Mouse (Mus musculus): ENCODE results near the gene 1700061G19Rik.
"Not testable (repeated sequence)": the region's sequence is repeated elsewhere in the genome, so short reads cannot be mapped to it uniquely, and the experiment has no call there.

Gene 1700061G19Rik

DNA sequence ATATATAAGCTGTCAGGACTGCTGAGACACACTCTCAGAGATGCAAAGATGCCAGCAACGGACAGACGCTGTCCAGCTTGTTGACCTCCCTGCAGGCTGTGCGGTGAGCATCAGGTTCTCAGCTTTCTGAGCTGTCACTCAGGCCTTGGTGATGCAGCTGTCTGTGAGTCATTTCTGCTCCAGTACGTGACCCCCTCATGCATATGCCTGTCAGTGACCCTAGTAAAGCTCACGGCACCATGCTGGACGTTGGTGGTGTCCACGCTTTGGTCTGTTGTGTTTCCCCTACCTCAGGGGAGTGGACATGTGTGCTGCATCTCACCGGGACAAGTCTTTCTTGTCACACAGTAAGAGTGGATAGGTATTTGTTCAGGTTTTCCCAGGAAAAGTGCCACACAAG, 3.5 kb upstream of the 1700061G19Rik start:
- DNase-seq (ENCODE audit: low spot score in 2 of 2): no peak

DNA sequence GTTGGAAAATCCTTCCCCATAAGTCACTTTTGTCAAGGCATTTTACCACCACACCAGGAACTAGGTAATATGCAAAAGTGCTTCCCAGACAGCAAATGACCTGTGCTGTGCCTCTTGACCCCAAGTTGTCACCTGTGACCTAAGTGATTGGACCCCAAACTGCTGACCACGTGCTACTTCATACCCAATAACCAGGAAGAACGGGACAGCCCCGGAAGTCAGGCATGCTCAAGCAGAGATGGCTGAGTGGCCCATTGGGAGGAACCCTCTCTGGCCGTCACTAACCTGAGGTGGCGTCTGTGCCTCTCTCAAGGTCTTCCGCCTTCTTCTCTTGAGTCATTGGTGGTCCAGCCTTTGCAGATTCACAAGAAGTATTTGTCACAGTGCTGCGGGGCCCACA, 2.8 kb upstream of the 1700061G19Rik start:
- DNase-seq (ENCODE audit: low spot score in 2 of 2): no peak

DNA sequence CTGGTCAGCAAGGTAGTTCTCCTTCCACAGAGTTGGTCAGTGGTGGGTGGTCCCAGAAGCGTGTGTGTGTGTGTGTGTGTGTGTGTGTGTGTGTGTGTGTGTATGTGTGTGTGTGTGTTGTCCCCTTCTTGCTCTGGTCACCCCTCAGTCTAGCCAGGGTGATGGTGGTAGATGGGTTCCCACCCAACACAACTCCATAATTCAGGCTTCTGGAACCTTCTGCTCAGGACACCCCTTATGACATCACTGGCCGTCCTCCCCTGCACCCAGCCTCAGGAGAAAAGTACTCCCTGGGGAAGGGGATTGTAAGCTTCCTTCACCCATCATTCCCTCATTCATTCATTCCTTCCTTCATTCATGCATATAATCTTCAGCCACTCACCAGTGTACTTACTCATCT, 1.0 kb upstream of the 1700061G19Rik start, which contains the start of gene Acsbg2:
Gene Acsbg2 (minus strand): TSS at position 211 of the 400 bp plus-strand sequence.
- no peak for DNase-seq (ENCODE audit: low spot score in 2 of 2)

DNA sequence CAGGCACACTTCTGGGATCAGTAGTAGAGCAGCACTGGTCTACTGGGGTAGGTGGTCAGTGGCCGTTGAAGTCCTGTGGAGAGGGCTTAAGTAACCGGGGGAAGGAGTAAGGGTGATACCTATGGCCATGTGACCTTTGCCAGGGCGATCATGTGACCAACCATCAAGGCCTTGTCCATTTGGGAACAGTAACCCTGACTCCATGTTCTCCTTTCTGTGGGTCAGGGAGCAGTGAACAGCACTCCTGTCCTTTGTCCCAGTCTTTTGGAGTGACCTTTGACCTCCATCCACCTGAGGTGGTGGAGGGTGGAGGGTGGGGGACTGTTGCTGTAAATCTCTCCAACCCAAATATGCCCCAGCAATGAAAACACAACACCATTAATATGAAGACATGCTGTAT, 1.2 kb downstream of the 1700061G19Rik start:
- DNase-seq (ENCODE audit: low spot score in 2 of 2): no peak

DNA sequence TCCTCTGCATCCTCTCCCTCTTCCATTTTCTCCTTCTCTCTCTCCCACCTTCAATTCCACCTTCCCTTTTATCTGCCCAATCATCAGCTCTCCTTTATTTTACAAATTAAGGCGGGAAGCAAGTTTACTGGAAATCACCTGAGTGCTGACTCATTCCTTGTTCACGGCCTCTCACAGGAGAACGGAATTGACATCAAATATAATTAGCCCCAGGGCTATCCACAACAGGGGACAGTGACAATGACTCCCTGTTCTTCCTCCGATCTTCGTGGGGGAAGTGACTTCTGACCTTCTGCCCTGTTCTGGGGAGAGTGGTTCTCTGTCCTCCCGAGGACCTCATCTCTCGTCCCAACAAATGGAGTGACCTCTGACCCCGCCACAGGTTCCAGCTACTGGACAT, 1.7 kb downstream of the 1700061G19Rik start:
- no peak for DNase-seq (ENCODE audit: low spot score in 2 of 2)

DNA sequence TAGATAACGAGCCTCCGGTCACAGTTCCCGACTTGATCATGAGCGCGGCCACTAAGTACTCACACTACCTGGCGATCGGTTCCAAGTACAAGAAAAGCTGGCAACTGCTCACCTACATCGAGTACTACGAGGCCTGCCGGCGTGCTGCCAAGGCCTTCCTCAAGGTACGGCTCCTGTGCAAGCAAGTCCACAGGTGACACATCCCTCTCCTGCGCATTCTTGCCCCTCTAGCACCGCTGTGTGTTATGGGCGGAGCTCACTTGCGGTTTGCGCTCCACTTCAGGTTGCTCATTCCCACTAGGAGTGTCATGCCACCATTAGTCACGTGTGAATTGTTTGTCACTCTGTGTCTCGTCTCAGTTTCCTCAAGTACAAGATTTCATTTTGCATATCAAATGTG, 2.1 kb downstream of the 1700061G19Rik start:
- DNase-seq (ENCODE audit: low spot score in 2 of 2): no peak

DNA sequence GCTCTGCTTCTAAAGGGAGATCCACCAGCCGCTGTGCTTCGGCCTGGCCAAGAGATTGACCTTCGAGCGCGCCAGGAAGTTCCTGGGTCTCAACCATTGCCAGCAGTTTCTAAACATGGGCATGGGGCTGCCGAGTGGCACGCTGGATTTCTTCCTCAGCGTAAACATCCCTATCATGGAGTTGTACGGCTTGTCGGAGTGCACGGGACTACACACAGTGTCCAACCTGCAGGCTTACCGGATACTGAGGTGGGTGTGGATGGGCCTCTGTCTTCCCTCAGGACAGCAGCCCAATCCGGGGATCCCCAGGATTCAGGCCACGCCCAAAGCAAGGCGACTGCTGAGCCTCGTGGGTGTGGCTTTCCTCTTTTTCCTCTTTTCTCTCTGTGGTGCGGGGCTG, 8.3 kb downstream of the 1700061G19Rik start:
- DNase-seq (ENCODE audit: low spot score in 2 of 2): peak in 1 of 2 experiments; percentile 22

DNA sequence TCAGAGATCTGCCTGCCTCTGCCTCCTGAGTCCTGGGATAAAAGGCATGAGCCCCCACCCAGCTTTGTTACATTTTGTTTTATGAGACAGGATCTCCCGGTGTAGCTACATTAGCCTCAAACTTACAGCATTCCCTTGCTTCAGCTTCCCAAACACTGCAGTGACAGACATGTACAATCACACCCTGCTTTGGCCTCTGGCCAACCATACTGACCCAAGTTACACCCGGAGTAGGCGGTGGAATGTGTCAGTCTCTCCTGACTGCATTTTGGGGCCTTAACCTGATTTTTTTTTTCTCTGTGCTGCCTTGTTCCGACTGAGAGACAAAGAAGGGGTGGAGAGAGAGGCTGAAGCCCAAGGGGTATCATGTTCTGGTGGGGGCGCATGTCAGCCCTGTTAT, 9.1 kb downstream of the 1700061G19Rik start:
- no peak for DNase-seq (ENCODE audit: low spot score in 2 of 2)

DNA sequence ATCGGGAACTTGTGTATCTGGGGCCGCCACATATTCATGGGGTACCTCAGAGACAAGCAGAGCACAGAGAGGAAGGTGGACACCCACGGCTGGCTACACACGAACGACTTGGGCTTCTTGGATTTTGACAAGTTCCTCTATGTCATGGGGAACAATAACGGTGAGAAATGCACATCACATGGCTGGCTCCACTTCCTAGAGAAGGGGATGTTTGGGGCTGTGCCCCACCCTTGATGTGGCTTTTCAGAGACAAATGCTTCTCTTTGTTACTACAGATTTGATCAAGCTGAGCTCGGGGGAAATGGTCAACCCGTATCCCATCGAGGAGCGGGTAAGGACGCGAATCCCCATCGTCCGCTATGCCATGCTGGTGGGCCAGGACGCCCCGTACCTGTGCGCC, 9.5 kb downstream of the 1700061G19Rik start:
- no peak for DNase-seq (ENCODE audit: low spot score in 2 of 2)

DNA sequence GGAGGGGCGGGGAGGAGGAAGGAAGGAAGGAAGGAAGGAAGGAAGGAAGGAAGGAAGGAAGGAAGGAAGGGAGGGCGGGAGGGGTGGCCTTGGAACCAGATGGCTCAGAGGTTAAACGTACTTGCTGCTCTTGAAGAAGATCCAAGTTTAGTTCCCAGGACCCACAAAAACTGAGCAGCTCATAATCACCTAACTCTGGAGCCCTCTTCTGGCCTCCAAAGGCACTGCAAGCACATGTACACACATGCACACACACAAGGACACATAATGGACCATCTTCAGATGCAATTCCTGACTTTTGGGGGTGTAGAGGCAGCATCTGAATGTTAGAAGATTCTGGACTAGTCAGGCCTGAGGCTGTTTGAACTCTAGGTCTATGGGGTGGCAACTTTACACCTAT, 12.8 kb downstream of the 1700061G19Rik start:
- no peak for DNase-seq (ENCODE audit: low spot score in 2 of 2)

DNA sequence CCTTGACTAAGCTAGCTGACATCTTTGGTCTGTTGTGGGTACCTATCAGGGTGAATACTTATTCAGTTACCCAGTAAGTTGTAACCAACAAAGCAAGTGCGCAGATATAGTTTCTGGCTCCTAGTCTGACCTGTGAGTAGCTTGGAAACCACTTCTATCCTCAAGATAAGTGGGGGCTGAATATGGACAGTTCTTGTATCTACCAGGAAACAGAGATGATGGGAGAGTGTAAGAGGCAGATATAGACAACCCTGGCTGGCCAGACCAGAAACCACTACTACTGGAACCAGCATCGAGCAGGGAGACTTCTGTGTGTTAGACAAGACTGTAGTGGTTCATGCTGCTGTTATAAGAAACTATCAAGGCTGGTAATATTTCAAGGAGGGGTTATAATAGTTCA, 14.7 kb downstream of the 1700061G19Rik start:
- no peak for DNase-seq (ENCODE audit: low spot score in 2 of 2)

DNA sequence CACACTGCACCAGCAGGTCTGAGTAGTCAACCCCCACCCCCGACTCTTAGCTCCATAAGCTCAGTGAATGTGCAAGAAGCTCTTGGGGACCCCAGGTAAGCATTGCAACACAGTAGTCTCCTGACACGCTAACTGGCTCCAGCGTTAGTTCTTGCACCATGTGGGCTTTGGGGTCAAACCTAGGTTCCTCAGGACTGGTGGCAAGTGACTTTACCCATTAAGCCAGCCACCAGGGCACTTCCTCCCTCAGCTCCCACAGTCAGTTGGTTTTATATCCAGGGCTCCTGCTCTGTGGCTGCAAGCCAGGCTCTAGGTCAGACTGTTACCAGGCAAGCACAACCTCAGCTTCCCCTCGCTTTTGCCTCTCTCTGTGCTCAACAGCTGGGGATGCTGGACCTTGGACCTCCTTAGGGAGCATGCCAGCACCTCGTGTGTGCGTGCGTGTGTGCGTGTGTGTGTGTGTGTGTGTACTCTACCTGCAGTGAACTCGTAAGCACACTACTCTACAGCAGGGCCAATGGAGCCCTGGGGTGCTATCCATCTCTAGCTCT, 20.2 kb downstream of the 1700061G19Rik start:
- DNase-seq (ENCODE audit: low spot score in 2 of 2): no peak

DNA sequence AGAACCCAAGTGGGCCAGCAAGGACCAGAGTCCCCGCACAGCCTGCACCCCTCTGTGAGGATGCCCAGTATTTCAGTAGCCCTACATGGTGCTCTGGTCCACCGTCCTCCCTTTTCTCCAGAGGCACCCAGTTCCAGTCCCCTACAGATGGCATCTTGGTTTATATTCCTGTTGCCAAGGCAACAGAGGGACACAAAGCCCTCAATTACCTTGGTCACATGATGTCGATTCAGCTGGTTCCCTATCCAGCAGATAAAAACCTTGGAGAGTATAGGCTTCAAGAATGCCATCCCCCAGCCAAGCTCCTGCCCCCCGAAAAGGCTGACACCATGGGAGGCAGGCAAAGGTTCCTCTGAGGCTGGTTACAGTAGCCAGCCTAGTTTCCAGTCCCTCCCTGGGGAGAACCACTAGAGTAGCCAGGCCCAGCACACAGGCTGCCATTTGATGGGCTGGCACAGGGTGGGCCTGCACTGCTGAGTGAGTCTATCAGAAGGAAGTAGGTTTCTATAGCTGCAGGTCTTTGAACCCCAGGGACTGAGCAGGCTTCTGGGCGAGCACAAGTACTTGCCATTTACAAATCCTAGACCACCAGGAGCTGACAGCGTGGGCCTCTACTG, 21.3 kb downstream of the 1700061G19Rik start:
- DNase-seq (ENCODE audit: low spot score in 2 of 2): no peak

DNA sequence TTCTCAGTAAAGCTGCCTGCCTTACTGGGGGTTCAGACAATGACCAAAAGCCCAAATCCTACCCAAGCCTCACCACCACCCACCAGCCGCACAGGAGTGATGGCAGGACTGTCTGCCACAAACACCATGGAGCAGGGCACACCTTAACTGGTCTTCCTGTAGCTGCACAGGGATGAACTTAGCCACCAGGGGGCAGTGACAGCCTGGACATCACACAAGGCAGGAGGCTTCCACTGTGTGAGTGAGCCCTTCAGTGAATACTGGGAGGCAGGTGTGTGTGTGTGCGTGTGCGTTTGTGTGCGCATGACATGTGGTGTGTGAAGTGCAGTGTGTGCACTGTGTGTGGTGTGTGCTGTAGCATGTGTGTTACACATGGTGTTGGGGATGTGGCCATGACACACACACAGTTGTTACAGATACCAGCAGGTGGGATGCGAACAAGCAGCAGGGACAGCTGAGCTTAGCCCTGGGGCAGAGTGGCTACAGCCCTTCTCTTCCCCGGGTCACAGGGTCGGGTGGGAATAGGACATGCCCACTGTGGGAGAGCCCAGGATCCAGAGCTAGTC, 22.4 kb downstream of the 1700061G19Rik start:
- DNase-seq (ENCODE audit: low spot score in 2 of 2): peak; percentile 27 to 59

DNA sequence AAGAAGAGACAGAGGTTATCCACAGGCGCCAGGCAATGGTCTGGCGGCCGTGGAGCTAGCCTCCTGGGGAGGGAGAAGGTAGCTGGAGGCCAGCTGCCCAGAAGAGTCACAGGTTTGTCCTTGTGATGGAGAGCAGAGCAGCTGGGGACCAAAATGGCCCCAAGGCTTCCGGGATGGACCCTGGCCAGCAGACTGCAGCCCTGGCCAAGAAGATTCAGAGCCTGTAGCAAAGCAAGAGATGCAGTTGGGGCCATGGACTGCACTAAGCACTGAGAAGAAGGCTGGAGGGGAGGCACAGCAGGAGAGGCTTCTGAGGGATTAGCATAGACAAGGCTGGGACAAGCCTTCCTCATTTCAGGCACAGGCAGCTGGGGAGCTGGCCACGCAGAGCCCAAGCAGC, 27.4 kb downstream of the 1700061G19Rik start:
- DNase-seq (ENCODE audit: low spot score in 2 of 2): no peak

DNA sequence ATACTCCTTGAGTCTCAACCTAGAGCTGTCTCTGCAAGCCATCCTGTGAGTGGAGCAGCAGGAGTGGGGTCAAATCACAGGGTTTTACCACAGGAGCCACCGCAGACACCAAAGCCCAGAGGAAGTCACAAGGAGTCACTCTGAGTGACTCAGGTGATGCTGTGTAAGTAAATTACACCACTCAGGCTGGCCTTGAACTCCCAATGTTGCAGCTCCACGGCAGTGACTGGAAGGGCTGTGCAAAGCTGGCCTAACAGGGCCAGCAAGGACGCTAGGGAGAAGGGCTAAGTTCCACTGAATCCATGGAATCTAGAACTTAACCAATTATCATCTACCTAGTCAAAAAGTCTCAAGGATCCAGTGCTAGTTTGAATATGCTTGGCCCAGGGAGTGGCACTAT, 30.9 kb downstream of the 1700061G19Rik start:
- no peak for DNase-seq (ENCODE audit: low spot score in 2 of 2)

DNA sequence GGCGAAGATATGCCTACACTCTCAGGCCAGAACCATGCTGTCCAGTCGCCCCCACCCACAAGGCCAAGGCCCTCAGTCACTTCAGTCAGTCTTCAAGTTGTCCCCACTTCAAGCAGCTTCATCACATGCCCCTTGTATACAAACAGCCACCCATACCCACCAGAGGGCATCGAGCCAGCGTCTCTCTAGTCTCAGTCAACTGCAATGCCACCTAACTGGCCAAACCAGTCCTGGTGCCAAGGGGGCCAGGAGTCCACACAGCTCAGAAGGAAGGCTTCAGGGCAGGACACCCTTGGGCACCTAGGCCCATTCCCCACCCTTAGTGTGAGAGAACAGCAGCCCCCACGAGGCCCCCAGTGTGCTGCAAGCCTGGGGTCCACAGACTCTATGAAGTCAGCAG, 31.8 kb downstream of the 1700061G19Rik start:
- DNase-seq (ENCODE audit: low spot score in 2 of 2): no peak

DNA sequence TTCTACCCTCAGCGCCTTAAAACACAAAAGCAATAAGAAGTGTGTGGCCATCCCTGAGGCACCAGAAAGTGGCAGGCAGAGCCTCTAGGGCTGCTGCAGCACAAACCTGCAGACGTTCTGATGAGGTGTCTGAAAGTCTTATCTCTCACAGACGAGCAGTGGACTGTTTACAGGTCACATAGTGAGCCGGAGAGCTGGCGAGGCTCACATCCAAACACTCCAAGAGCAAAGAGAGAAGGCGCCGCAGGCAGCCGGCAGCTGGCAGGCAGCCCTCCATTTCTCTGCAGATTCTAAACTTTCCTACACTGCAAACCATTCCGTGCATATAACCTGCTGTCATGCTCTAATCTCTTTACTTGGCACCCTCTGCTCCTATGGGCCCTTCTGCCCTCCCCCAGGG, 32.6 kb downstream of the 1700061G19Rik start:
- DNase-seq (ENCODE audit: low spot score in 2 of 2): peak; percentile 12 to 17

DNA sequence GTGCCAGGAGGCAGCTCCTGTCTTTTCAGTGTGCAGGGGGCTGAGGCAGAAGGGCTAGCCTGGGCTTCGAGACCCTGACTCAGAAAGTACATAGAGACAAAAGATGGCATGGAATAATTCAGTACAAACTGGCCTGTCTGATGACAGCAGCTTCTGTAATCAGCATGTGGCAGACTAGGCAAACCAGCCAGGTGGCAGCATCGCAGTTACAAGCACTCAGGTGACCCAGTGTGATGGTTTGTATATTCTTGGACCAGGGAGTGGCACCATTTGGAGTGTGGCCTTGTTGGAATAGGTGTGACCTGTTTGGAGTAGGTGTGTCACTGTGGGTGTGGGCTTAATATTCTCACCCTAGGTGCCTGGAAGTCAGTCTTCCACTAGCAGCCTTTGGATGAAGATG, 34.5 kb downstream of the 1700061G19Rik start:
- DNase-seq (ENCODE audit: low spot score in 2 of 2): not testable (repeated sequence)

DNA sequence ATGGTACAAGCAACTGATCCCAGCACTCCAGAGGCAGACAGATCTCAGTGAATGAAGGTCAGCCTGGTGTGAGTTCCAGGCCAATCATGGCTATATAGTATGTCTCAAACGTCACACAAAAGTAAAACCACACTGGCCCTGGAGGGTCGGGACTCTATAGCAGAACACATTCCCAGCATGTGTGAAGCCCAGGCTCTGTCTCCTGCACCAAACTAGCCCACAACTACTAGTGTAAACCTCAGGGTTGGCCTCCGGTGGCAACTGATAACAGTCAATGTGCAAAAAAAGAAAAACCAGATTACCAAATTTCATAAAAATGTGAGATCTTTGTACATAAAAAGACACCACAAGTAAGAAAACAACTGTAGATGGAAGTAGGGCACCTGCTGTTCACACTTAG, 37.7 kb downstream of the 1700061G19Rik start:
- DNase-seq (ENCODE audit: low spot score in 2 of 2): no peak

DNA sequence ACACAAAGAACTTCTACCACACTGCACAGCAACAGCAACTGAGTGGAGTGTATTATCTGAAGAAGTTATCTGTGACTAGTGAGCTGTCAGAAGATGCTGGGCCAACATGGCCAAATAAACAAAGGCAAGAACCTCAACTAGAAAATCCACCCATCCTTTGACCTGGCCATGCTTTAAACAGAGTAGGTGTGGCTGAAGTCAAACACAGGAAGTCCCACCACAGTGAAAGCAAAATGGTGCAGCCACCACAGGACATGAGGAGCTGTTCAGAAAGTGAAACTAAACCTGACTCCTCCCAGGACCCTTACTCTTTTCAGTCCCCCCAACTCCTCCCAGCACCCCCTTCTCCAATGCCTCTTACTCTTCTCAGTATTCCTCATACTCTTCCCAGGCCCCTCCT, 38.2 kb downstream of the 1700061G19Rik start:
- DNase-seq (ENCODE audit: low spot score in 2 of 2): no peak

DNA sequence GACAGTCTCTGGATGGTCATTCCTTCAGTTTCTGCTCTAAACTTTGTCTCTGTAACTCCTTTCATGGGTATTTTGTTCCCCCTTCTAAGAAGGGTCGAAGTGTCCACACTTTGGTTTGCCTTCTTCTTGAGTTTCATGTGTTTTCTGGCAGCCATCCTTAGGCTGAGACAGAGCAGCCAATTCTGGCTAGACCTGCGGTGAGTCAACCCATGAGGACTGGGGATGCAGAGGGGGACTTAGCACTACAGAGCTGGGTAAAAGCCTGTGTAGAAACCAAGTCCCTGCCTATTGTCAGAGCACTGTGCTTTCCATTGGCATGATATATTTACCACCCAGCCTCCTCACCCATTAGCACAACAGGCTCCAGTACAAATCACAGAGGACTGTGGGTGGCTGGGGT, 41.9 kb downstream of the 1700061G19Rik start:
- no peak for DNase-seq (ENCODE audit: low spot score in 2 of 2)

DNA sequence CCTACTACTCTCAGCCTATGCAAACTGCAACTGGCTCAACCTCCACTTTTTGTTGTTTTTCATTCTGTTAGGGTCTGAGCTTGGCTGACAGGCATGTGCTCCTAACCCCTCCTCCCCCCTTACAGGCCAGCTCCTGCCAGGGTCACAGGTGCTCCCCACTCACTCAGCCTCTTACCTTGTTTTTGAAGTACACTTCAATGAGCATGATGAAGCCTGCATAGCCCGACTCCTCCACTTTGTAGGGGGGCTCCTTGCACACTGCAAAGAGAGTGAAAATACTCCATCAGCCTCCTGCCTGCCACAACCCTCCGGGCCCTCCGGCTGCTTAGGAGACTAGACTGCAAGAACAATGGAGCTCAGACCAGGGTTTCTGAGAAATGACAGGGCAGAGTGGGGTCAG, 44.4 kb downstream of the 1700061G19Rik start:
- no peak for DNase-seq (ENCODE audit: low spot score in 2 of 2)

DNA sequence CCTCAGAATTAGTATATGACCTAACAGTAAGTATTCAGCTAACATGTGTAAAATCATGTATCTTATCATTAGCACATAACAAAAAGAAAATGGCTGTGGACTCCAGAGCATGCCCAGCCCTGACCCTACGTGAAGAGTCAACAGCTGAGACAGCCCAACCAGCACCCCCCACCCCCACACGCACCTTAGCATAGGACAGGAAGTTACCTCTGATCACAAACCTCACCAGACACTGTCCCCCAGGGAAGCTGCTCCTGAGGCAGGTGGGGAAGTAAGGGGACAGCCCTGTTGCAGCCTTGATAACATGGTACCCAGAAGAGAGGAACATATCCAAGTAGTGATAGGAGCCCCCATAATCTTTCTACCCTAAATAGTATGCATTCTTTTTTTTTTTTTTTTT, 50.7 kb downstream of the 1700061G19Rik start:
- DNase-seq (ENCODE audit: low spot score in 2 of 2): no peak
